Comparison of ENCODE assay signal across 8 mouse cellular contexts in the genomic region with DNA sequence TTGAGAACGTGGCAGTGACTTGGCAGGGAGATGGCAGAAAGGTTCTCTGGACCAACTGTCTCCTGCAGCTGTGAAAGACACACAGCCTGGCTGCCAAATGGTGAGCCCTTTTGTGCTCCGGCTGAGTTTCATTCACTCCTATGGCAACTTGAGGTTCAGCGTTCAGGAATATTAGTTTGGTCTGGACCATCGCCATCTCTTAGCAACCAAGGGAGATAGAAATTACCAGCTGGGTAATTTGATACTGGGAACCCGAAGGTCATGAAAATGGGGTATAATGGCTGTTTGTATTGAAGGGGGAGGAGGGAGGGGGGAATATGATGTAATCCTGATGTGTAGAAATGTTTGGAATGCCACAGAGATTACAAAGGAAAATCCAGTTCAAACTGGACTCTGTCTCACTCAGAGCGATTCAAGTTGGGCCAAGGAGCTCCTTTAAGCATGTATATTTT.
DNase-seq lines count a peak whose midpoint lies in the region; ATAC-seq lines count a peak whose summit lies in the region.

No protein-coding gene starts in this region.

- H3K27ac ChIP-seq in heart, embryonic 12.5 days (ENCODE audit: poor library complexity, severe bottlenecking) = peak overlapping the region; percentile 50
- H3K27ac ChIP-seq in midbrain, embryonic 10.5 days (replicated peaks) = peak overlapping the region; percentile 88

- H3K4me2 ChIP-seq in heart, embryonic 12.5 days = no peak overlapping the region; the same call in 1 of the 2 replicates

- no peaks in the 10 kb centered on the region for H3K27me3 ChIP-seq in heart, embryonic 12.5 days (replicated peaks)
- H3K27me3 ChIP-seq in midbrain, embryonic 10.5 days (ENCODE audit: low read depth, poor library complexity, severe bottlenecking) = no peaks in the 10 kb centered on the region

- H3K36me3 ChIP-seq in heart, embryonic 12.5 days = no peaks in the 10 kb centered on the region
- no peaks in the 10 kb centered on the region for H3K36me3 ChIP-seq in midbrain, embryonic 10.5 days

- H3K9ac ChIP-seq in heart, embryonic 12.5 days = no peak overlapping the region

- ATAC-seq in heart, embryonic 12.5 days (ENCODE audit: insufficient number of reproducible peaks, low FRiP score) = peak; percentile 66; the same call in 1 of the 2 replicates

- peaks cover 39% of the 10 kb centered on the region for H3K4me1 ChIP-seq in heart, embryonic 12.5 days (replicated peaks)
- peaks cover 66% of the 10 kb centered on the region for H3K4me1 ChIP-seq in midbrain, embryonic 10.5 days

- WGBS in heart, embryonic 12.5 days = 49% methylated on average over 6 of the region's 6 CpGs
- 36% methylated on average over 6 of the region's 6 CpGs for WGBS in midbrain, embryonic 10.5 days

- no peaks in the 10 kb centered on the region for H3K9me3 ChIP-seq in heart, embryonic 12.5 days (replicated peaks)
- no peaks in the 10 kb centered on the region for H3K9me3 ChIP-seq in midbrain, embryonic 10.5 days (replicated peaks)

- peak; percentile 29 for DNase-seq in cerebellum, adult 9-11 months
- DNase-seq in cerebellum, adult 11 months = no peak
- peak; percentile 51 for DNase-seq in adipocyte (ENCODE audit: low spot score)
- peak; percentile 54 for DNase-seq in midbrain, embryonic 10.5 days (ENCODE audit: low spot score)
- no peak for DNase-seq in gastrocnemius, postnatal 4 days (ENCODE audit: low spot score in 2 of 2)
- no peak for DNase-seq in right cerebral cortex, postnatal 10 days (ENCODE audit: low spot score in 2 of 2)
- DNase-seq in urinary bladder, postnatal 14 days (ENCODE audit: low spot score) = no peak

- no peak overlapping the region for H3K4me3 ChIP-seq in heart, embryonic 12.5 days
- H3K4me3 ChIP-seq in midbrain, embryonic 10.5 days = no peak overlapping the region

Comparison
In these comparisons a context has a peak if more than half of its experiments do, and no peak if none do; other contexts are left out.
1. DNase-seq: peak in cerebellum, adult 9-11 months (single experiment), adipocyte (single experiment) and midbrain, embryonic 10.5 days (single experiment); none in cerebellum, adult 11 months (single experiment), gastrocnemius, postnatal 4 days (0 of 2), right cerebral cortex, postnatal 10 days (0 of 2) and urinary bladder, postnatal 14 days (single experiment).